Mouse (Mus musculus) hematopoietic stem cell, adult 5-6 weeks (primary cell): ENCODE measurements around the gene Prps1. TPM values are rescaled to one million over a fixed set of nuclear protein-coding genes. Genes with fewer than 3 reads are reported as not detected.
A peak's percentile ranks its signal among the peaks of the same experiment; 100 is the strongest.

Experiments used
- ATAC-seq, 2 experiments: fragments of 125-278 bp in 1 of 2; replicated peaks in 1 of 2; 2 replicates each; pipeline ENCODE4 v1.8.0; 2016 to 2017; ENCODE audit warnings: inconsistent platforms in 2 of 2, mild to moderate bottlenecking in 2 of 2, moderate number of reproducible peaks in 2 of 2, low read depth in 1 of 2, moderate TSS enrichment in 1 of 2; ENCODE audit not compliant: low FRiP score in 2 of 2, poor library complexity in 2 of 2, severe bottlenecking in 2 of 2, insufficient read depth in 1 of 2, low TSS enrichment in 1 of 2
- total RNA-seq: library from RNA; stranded (forward); fragments of 172-1452, 232-1000 nt; gene quantifications from 2 replicates; pipeline ENCODE4 v1.2.3, GENCODE M21; 2017

The Prps1 gene
- total RNA-seq, 1 experiment from 2014 or later: 57.8 TPM

- ATAC-seq: peak; percentile 98 to 99
These were observed 64.0 kb downstream of the Prps1 start for GRCm38 (mm10) chrX:140520146-140521102.

GRCm38 (mm10) chrX:140522071-140522765 lies 65.8 kb downstream of the Prps1 start:
- ATAC-seq: no peak

GRCm38 (mm10) chrX:140524231-140524630 lies 67.8 kb downstream of the Prps1 start:
- ATAC-seq: no peak

Other genes starting within 250 kb of the Prps1 start
- not detected in 2 replicates for gene Frmpd3, start 114.3 kb upstream of the Prps1 start, total RNA-seq
- 66.6 and 70.2 TPM in 2 replicates for gene Tsc22d3, start 144.0 kb downstream of the Prps1 start, total RNA-seq
- gene Mid2, start 208.0 kb downstream of the Prps1 start, total RNA-seq: 0.84 and 2.3 TPM in 2 replicates